Mouse (Mus musculus) natural killer cell, adult 2 months (primary cell): ENCODE measurements around the gene Flywch1.

Source experiments
- DNase-seq, 2 experiments: peaks; one replicate each; pipeline ENCODE4 v3.0.0; 2022; ENCODE audit warnings: low spot score in 2 of 2

The Flywch1 gene

DNA sequence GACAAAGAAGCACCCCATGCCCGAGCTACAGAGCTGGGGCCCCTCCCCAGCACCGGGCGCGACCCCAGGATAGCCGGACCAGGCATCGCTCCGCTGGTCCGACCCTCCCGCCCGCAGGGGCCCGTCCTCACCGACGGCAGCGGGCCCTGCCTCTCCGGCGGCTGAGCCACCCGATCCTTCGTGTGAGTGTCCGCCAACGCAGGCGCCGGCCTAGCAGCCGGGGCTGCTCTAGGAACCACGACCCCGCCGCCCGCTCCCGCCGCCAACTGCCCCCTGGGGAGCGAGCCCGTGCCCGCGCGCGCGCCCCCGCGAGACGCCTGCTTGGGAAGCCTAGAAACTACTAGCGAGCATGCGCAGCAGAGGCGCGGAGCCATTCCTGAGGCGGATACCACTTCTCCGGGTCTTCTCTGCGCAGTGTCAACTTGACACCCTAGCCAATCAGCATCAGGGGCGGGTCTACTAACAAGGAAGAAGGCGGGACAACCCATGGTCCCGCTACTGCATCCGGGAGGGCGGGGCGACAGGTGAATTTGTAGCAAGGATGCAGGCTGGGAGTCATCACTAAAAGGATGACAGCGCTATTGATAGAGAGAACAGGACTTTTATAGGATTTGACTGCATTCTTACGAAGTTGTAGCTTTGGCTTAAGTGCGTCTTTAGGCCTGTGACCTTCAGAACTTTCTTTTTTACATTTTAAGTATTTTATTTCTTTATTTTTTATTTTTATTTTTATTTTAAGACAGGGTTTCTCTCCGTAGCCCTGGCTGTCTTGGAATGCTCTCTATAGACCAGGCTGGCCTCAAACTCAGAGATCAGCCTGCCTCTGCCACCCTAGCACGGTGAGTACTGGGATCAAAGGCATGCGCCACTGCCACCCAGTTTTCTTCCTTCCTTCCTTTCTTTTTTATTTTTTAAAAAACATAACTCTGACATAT lies at the start of gene Flywch1:
Flywch1 (minus strand) TSS at position 319 of the 935 bp plus-strand sequence.
- peak; percentile 93 to 95 for DNase-seq

DNA sequence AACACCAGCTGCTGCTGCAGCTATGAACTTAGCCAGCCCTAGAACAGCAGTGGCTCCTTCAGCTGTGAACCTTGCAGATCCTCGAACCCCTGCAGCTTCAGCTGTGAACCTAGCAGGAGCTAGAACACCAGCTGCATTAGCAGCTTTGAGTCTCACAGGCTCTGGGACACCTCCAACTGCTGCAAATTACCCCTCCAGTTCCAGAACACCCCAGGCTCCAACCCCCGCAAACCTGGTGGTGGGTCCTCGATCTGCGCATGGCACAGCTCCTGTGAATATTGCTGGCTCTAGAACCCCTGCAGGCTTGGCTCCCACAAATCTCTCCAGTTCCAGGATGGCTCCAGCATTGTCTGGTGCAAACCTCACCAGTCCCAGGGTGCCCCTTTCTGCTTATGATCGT lies 49.3 kb upstream of the Flywch1 start:
- no peak for DNase-seq

DNA sequence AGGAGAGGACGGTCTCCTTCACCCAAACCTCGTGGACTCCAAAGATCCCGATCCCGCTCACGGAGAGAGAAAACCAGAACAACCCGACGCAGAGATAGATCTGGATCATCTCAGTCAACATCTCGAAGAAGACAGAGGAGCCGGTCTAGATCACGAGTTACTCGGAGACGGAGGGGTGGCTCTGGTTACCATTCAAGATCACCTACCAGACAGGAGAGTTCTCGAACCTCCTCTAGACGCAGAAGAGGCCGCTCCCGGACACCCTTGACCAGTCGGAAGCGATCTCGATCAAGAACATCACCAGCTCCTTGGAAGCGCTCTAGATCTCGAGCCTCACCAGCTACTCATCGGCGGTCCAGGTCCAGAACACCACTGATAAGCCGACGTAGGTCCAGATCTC lies 47.8 kb upstream of the Flywch1 start:
- DNase-seq: no peak

DNA sequence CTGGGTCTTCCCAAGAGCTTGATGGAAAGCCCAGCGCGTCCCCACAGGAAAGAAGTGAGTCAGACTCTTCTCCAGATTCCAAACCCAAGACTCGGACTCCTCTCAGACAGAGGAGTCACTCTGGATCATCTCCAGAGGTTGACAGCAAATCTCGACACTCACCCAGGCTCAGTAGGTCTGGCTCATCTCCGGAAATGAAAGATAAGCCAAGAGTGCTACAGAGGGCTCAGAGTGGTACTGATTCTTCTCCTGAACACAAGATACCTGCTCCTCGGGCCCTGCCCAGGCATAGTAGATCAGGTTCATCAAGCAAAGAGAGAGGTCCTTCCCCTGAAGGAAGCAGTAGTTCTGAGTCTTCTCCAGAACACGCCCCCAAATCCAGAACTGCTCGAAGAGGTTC lies 47.2 kb upstream of the Flywch1 start:
- no peak for DNase-seq

DNA sequence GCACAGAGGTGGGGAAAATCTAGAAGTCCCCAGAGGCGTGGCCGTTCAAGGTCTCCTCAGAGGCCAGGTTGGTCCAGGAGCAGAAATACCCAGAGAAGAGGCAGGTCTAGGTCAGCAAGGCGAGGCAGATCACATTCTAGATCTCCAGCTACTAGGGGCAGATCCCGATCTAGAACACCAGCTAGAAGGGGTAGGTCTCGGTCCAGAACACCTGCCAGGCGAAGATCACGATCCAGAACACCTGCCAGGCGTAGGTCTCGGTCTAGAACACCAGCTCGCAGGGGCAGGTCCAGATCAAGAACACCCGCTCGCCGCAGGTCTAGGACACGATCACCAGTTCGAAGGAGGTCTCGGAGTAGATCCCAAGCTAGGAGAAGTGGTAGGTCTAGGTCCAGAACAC lies 44.2 kb upstream of the Flywch1 start:
- DNase-seq: no peak

DNA sequence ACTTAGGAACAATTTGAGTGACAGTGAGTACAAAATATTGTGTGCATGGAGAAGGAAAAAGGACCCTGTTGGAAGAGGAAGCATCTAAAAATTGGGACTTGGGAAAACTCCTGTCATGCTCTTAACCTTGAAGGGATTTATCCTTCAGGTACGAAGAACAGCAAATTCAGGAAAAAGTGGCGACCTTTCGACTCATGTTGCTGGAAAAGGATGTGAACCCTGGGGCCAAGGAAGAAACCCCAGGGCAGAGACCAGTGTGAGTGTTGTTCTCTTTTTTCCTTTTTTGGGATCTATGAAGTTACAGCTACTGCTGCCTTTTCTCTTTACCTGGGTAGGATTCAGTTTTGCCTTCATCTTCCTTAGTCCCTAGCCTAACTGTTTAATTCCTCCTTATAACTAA lies 36.5 kb upstream of the Flywch1 start:
- no peak for DNase-seq

DNA sequence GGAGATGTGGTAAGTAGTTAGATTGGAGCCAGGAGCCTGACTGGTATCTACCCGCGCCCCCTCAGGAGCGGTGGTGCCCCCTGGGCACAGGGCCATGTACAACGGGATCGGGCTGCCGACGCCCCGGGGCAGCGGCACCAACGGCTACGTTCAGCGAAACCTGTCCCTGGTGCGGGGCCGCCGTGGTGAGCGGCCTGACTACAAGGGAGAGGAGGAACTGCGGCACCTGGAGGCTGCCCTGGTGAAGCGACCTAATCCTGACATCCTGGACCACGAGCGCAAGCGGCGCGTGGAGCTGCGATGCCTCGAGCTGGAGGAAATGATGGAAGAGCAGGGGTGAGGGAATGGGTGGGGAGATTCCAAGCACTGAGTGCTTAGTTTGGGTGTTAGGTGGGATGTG lies 35.5 kb upstream of the Flywch1 start:
- no peak for DNase-seq

DNA sequence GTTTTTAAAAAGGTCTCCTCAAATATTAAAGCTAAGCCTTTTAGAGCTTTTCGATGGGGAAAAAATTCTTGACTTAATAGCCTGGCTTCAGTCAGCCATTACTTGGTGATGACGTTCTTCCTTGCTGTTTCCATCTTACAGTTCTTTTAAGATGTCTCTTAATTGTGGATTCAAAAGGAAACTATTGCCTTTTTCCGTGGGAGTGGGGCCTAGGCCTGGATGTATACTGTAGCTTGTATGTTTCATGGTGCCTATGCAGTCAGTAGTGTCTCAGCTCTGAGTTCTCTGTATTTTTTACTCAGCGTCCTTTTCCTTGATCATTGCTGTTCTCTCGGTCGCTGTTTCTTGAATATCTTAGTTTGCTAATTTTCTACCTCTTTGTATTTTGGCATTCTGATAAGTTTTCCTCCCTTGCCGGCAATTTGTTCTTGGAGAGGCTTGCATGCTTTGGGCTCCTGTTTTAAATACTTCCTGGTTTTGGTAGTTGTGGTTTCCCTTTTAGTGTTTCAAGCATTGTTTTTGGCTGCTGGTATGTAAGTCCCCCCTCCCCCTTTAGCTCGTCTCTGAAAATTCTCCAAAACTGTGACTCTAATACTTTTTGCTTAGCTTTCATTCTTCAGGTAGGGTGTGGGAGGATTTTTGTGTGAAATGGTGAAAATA lies 33.2 kb upstream of the Flywch1 start:
- no peak for DNase-seq

DNA sequence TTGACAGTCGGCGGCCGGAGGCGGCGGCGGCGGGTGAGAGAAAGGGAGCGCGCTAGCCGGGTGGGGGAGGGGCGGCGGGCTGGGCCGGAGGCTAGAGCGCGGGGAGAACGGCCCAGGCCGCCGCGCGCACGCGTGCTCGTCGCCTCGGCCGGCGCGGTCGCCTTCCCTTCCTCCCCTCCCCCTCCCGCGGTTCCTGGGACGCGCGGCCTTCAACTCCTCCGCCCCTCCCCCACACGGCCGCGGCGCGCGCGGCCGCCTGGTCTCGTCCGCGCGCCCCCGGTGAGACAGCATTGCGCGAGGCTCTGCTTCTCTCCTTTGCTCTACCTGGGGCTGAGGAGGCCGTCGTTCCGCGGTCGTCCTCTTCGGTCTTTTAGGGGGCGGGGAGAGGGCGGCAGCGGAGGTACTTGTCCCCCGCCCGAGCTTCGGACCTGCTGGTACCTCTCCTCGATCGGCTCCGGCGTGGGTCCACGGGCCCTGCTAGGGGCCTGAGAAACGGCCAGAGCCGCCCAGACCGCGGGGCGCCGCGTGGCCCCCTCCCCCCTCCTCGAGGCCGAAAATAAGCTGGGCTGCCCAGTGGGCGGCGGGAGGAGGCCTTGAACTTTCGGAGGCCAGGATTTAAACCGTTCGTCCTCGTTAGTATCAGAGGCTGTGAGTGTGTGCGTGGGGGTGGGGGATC lies 32.1 kb upstream of the Flywch1 start:
- no peak for DNase-seq

DNA sequence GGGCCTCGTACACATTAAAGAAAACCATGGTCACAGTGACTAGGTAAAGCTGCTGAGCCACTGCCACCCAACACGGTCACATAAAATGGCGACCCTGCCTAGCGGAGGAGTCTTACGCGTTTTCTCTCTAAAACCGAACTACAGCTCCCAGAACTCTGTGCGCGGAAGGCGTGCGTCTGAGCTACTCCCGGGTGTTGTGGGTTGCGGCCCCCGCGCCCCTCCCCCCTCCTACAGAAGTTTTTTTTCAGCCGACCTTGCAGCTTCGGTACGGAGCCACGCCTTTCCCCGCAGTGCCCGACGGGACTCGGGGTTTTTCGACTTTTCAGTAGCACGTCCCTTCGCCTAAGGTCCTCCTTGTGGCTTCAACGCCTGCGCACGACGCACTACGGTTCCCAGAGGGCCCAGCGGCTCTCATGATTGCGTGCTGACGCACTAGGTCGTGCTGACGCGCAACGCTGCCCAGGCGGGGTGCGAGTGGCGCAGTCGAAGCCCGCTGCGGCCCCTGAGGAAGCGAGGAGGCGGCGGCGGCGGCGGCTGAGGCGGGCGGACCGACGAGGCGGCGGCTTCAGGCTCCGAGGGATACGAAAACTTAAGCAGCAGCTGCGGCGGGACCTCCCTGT lies 31.5 kb upstream of the Flywch1 start:
- DNase-seq: peak; percentile 97 to 98

DNA sequence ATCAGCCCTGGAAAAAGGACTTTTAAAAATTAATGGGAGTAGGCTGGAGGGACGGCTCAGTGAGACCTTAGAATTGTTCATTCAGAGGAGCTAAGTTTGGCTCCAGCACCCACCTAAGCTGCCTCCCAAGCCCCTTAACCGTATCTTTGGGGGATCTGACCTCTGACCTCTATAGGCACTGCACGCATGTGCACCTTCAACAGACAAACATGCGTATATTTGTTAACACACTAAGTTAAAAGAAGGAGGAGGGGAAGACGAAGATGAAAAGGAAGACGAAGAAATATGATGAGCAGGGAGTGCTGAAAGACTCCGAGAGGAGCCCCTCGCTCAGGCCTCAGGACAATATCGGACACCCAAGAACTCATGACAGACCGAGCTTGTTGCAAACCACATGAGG lies 30.2 kb upstream of the Flywch1 start:
- no peak for DNase-seq

DNA sequence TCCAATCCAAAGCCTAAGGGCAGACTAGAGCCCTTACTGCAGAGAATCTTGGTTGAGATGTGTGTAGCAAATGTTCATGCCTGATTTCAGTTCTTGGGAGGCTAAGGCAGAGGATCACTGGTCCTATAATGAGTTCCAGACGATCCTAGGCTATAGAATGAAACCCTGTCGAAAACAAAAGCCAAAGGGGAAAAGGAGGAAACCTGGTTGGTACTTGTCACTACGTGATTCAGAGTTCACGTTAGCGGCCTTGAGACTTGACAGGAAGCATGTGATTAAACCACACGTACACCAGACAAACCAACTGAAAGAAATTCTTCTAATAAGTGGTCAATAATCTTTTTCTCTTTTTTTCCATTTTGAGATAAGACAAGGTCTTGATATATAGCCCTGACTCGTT lies 25.9 kb upstream of the Flywch1 start:
- peak in 1 of 2 experiments; percentile 48 for DNase-seq

DNA sequence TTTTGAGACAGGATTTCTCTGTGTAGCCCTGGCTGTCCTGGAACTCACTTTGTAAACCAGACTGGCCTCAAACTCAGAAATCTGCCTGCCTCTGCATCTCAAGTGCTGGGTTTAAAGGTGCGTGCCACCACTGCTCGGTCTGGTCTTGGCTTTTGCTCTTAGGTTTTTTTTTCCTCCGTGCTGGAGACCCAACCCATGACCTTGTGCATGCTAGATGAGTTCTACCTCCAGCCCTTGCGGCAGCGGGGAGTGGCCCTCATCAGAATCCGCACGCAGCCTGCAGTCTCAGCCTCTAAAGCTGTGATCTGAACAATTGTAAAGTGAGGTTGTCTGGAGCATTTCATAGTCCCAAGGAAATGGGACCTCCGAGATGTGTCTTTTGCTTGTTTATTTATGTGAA lies 23.9 kb upstream of the Flywch1 start:
- DNase-seq: no peak

DNA sequence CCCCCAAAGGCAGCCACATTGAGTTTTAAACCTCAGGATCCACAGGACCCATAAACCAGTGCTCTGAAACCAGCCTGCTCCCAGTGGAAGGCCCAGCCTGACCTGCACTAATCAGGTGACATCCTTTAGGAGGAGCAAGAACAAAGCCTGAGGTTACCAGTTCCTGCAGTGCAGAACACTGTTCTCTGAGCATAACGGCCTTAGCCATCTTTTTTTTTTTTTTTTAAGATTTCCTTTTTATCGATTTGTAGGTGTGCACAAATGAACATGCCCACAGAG lies 19.6 kb upstream of the Flywch1 start:
- no peak for DNase-seq

DNA sequence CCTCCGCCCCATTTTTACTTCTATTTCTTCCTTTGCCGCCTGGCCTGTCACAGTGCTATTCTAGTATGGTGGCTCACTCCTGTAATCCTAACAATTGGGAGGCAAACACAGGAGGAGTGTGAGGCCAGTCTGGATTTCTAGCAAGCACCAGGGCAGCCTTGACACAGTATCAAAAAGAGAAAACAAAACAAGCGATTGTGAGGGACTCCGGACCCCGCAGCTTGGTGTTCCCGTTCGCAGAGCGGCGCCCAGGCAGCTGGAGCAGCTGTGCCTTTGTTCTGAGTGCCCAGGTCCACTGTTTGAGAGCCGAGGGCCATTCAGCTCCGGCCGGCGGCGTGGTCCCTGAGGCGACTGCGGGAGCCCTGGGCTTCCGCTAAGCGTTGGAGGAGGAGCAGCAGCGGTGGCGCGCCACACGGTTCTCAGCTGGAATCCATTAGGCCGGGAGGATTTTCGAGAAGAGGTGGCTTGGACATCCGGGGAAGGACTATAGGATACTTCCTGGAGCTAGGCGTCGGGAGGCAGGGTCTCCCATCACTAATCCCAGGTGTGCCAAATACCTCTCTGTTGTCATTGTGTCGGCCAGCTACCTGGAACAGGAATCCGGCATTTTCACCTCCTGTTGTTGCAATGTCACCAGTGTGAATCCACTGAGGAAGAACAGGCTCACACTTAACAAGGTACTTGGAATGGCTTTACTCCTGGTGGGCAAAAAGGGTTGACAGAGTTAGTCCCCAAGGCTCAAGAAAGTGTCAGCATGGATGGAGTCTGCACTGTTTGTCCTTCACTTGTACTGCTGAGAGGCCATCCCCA lies 19.1 kb upstream of the Flywch1 start, which contains the start of gene Srrm2:
Srrm2 (plus strand) TSS at position 264 of the 810 bp plus-strand sequence.
- peak in 1 of 2 experiments; percentile 33 for DNase-seq

DNA sequence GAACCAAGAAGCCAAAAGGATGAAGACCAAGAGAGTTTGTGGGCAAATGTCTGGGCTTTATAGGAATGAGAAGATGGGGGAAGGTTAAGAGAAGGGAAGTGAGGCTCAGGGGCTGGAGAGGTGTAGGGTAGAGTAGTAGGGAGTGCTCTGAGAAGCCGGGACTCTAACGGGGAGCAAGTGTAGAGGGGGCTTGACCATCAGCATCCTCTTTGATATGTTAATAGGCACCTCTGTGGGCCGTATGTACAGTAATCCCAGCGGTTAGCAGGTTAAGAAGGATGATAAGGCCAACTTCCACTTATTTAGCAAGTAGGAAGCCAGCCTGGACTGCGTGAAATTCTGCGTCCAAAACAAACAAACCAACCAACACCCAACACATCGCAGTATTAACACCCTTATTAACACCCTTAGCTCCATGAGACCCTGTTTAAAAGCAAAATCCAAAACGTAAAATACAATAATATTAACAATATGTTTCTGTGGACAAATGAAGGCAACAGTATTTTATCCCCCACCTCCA lies 18.4 kb upstream of the Flywch1 start:
- no peak for DNase-seq

DNA sequence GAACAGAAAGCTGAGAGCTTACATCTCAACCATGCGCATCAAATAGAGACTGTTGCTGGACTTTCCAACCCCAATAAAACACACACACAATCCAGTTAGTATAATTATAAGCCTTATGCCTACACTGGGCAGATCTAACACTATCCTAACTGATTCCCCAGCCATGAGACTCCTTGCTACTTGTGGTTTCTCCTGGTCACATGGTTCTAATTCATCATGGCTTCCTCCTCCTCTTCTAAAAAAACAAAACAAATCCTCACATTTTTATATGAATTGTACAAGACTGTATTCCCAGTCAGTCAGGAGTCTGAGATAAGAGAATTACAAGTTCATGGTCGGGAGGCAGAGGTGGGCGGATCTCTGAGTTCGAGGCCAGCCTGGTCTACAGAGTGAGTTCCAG lies 17.6 kb upstream of the Flywch1 start:
- no peak for DNase-seq

DNA sequence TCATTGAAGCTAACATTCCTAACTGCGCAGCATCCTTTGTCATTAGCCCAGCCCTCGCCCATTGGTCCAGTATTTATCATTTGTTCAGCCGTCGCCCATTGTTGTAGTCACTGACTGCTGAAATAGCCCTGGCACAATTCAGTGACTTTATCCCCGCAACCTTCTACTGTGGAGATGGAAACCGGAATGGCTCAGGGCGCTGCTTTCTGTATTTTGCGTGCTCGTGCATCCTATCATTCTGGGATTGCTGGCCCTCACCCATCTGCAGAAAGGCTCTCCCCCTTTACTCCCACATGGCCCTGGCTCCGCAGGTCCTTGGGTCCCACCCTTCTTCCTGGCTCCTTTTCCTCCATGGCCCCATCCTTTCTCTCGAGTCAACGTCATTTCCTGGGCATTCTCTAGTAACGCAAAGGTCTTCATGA lies 15.1 kb upstream of the Flywch1 start:
- DNase-seq: no peak

DNA sequence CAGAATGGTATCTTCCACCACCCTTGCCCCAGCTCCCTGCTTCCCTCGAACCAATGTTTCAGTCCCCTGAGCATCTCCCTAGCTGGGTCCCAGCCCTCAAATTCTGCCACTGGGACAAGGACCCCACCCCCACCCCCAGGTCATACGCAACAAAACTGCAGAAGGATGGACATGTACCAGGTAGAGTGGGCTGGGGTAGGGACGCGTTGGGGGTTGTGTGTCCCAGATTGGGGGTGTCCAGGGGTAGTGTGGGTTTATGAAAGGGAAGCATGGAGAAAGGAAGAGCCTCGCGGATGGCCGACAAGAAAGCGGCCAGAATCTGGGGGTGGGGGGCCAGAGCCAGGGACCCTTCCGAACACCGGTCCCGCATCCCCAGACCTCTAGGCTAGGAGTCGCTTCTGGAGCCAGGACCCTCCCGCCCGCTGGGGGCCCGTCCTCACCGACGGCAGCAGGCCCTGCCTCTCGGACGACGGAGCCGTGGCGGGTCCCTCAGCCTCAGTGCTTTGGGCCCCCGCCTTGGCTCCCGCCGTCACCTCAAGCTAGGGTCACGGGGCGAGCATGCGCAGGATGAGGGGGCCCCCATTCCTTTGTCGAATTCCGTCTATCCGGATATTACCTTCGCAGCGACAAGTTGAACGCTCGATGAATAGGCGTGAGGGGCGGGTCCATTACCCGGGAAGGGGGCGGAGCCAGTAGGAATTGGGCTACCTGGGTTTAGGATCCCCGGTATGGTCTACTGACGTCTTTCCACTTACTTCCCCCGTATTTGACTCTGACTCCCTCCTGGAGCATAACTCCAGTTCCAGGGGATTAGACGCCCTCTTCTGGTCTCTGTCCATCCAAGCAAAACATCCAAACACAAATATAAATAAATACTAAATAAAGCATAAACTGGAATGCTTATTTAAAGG lies 14.4 kb upstream of the Flywch1 start, which contains the start of gene Flywch2:
Flywch2 (minus strand) TSS at position 521 of the 911 bp plus-strand sequence.
- DNase-seq: peak; percentile 44 to 63

DNA sequence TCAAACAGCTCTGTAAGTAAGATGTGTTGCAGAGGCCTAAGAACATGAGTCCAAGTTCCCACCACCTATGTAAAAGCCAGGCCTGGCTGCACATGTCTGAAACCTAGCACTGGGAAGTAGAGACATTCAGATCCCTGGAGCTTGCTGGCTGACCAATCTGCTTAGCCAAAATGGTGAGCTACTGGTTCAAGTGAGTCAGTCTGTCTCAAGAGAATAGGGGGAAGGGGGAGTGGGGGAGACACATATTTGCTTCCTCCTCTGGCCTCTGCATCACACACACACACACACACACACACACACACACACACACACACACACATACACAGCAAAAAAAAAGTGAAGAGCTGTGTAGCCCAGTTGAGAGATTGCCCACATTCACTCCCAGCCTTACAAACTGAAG lies 11.9 kb upstream of the Flywch1 start:
- no peak for DNase-seq
